Mouse (Mus musculus): ENCODE results near the gene Zdhhc19.
"Not testable (repeated sequence)": the region's sequence is repeated elsewhere in the genome, so short reads cannot be mapped to it uniquely, and the experiment has no call there.

The Zdhhc19 gene

DNA sequence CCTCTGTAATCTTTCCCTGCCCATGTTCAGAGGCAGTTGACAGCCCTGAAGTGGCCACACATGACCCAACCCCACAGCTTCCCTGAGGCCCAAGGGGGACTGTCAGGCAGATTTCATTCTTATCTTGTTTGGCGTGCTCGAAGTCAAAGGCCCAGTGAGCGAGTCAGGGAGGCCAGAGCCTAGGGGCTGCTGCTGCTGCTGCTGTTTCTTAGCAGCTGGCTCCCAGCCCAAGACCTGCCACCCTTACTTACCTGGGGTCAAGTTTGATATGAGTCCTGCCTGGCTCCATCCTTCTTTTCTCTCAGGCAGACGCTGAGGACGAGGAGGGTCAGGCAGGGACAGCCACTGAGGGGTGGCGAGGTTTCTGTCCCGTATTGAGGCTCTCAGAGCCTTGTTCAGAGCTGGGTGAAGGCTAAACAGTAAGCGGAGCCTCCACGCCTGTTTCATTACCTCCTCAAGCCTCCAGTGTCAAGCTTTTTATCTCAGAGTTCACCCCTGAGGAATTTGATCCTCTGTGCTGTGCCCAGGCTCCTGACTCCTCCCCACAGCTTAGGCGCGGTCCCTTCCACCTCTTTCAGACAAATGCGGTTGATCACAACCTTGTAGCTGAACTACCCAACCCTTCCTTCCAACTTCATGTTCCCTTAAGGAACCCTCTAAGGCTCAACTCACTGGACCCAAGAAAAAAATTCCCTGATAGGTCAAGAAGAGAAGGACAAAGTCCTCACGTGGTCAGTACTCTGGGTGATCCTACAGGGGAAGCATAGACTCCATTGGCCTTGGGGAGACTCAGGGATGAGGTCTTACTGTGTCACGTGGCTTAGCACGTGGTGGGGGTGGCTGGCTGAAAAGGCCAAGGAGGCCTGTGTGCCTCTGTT lies 8.6 kb upstream of the Zdhhc19 start, which contains the start of gene Slc51a:
Gene Slc51a, minus strand, starts transcription at position 646 of the 878 bp plus-strand sequence.
- DNase-seq, result no peak

DNA sequence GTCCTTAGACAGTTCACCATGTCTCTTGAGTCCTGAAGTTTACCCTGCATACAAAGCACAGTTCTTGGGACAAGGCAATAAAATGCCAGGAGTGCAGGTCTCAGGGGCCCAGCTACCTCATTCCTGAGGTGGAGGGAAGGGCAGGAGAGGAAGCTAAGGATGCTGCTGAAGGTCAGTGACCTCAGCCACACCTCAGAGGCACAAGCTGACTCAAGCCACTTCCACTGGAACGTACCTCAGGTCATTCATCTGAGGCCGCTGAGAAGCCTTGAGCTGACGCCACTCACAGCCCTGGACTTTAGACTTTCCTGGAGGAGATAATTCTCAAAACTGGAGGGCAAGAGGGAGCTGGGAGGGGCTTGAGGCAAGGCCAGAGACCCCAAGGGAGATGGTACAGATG lies 7.1 kb upstream of the Zdhhc19 start:
- no peak for DNase-seq

DNA sequence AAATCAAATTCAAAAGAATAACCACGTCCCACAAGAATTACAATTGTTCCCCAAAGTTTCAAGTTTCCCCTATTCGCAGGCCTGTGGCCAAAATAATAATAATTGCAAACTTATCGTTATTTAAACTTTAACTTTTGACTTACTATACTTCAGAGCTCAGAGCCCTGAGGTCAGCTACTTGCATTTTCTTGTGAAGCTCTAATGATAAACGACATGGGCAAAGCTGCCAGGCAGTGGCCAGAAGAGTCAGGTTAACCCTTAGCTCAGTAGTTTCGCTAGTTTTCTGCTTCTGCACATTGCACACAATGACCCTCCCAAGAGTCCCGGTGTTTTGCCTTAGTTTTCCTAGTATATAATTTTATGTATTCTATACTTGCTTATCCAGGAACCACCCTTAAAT lies 1.7 kb upstream of the Zdhhc19 start:
- DNase-seq, result not testable (repeated sequence)

DNA sequence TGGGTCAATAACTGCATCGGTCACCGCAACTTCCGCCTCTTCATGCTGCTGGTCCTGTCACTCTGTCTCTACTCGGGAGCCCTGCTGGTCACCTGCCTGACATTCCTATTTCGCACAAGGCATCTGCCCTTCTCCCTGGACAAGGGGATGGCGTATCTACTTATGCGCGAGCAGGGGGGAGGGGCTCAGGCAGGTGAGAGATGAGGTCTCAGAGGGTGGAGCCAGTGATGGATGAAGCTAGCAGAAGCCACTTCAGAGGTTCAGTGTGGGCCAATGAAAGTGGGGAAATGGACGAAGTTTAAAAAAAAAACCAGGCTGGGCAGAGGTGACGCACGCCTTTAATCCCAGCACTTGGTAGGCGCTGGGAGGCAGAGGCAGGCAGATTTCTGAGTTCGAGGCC lies 2.9 kb downstream of the Zdhhc19 start:
- DNase-seq, result no peak

DNA sequence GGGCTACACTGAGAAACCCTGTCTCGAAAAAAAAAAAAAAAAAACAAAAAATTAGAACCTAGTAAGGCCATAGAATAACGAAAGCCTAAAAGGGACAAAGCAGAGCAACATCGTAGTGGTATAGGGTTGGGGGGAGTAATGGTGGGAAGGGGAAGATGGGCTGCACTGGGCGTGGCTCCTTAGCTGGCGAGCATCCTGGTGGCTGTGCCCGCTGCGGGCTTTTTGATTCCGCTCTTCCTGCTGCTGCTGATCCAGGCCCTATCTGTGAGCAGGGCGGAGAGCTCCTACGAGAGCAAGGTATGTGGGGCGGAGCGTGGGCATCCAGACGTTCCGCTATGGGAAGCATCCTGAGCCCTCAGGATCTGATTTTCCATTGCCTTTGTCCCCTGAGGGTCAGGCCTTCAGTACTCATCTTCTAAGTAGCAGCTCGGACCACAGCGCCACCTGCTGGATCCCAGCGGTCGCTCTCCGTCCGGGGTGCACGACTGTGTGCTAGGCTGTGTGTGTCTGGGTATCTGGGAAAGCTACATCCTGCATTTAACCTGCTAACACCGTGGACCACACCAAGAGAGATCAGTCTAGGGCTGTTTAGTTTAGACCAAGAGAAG lies 3.5 kb downstream of the Zdhhc19 start:
- peak; percentile 90 for DNase-seq

DNA sequence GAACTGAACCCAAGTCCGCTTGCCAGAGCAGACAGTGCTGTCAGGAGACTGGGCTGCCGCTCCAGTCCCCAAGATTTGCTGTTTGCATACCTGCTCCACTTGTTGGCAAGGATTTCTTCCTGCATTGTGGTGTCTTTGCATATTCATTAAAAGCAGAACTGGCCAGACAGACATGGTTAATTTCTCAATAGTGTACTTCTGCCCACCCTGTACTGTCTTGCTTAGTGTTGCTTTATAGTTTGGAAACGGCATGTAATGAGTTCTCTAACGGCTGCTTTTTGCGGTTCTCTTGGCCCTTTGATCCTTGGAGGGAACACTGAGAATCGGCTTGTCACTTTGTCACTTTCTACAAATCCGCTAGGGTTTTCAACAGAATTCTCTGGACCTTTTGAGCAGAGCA lies 5.4 kb downstream of the Zdhhc19 start:
- DNase-seq, result no peak

DNA sequence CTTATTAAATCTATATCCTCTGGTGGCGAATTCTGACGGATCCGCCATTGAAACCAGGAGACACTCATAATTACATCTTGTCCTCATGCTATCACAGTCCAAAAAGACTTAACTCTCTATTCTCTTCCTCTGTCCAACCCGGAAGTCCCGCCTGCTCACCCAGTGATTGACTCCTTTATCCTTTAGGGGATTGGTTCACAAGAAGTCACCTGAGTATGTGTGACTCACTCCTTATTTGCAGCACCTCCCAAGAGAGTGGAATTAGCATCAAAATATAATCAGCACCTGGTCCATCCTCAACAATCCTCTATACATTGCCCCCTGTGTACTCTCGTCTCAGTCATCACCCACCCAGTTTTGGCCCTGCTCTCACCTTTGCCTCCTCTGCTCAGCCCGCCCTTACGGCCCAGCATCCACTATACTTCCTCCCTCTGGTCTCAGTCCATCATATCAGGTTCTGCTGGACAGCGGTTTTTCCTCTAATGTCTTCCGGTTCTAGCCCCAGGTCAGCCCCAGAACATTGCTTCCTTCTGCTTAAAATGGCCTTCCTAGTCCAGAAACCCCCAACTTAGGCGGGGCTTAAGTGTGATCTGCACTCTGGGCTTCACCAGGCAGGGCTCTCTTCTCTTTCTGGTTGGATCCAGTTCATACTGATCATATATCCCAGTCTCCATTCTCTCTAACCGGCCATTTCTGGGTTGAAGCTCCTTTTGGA lies 6.7 kb downstream of the Zdhhc19 start:
- no peak for DNase-seq

DNA sequence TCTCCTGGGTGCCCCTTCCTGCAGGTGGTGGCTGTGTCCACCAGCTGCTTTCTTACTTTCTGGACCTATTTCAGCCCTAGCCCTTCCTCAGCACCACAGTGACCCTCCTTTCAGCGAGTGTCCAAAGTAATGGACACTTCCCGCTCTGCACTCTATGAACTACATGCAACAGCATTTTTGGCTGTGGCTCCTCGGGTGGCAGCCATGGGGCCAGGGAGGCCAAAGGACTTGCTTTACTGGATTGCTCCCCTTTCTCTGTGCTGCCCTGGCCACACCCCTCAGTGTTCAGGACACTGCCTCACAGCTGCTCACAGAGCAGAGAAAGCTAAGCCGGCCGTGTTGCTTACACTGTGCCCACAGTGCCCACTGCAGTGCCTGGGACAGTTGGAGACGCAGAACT lies 7.6 kb downstream of the Zdhhc19 start:
- DNase-seq, result no peak

DNA sequence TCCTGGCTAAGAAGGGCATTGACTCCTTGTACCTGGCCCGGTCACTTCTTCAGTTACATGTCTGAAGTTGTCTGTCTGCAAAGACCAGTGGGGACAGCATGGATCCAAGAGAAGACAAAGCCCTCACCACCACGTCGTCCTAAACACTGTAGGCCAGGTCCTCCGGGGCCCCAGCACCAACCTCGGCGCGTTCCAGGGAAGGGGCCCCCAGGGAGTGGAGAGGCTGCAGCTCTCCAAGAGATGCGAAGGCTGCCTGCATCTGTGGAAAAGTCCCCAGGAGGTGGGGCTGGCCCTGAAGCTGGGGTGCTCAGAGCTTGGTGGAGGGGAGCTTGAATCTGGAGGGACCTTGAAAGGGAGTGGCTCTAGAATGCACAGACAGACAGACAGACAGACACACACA lies 10.2 kb downstream of the Zdhhc19 start:
- DNase-seq, result no peak

DNA sequence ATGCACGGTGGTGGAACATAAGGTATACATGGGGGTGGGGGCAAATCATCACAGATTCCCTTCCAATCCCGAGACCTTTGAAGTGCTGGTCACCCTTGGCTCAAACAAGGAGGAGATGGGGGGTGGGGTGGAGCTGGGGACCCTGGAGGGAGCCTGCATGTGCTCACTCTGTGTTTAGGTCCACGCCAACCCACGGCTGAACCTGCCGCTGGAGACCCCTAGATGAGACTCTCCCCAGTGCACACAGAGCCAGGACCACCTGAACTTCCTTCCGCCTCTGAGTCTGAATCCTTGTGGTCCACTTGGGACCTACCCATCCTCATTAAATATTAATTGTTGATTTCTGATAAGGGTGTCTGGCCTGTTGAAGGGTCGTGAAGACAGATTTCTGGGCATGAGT lies 10.8 kb downstream of the Zdhhc19 start:
- DNase-seq, result no peak

DNA sequence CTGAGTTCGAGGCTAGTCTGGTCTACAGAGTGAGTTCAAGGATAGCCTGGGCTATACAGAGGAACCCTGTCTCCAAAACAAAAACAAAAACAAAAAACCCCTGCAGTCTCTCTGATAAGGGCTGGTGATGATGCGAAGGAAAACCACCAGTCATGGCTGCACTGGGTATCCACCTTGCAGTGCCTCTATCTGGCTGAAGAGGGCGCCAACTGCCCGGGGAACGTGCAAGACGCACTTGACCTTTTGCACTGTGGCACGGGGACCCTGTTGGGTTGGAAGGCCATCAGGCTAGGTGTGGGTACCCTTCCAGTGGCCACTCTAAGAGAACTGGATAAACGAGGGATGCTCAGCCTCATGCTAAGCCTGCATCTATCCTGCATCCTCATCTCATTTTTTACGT lies 11.3 kb downstream of the Zdhhc19 start:
- peak; percentile 85 for DNase-seq

DNA sequence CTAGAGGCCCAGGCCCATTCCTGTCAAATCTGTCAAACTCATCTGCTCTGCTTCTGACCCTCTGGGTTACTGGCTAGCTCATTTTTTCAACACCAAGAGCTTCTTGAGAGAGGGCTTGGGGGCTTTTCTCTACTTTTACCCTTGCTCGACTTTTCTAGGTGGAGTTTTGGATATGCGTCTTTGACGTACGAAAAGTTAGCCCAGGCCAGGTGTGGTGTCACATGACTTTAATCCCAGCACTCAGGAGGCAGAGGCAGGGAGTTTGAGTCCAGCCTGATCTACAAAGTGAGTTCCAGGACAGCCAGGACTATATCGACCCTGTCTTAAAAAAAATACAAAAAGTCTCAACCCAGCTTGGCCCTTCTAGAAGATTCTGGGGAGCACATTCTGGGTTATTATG lies 12.0 kb downstream of the Zdhhc19 start:
- no peak for DNase-seq

DNA sequence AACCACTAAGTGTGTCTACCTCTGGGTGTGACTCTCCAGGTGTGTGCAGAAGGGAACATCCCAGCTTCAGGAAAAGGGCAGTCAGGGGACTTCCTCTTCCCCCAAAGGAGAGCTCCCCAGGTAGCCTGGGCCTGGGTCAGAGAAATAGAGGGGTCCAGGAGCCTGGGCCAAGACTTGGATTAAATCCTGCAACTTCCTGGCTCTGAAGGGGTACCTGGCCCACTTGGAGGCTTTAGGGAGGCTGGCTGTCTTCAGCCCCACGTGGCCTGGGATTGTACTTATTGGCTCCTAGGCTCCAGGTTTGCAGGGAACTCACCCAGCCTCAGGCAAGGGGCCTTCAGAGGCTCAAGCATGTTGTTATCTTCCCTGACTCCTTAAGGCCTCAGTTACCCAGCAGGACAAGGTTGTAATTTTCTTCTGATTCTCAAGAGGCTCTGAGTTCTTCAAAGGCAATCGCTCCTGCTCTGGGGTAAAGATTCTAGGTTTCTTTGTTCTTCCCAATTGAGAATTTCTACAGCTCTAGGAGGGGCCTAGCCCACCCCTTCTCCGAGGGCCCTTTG lies 12.5 kb downstream of the Zdhhc19 start:
- DNase-seq, result no peak

DNA sequence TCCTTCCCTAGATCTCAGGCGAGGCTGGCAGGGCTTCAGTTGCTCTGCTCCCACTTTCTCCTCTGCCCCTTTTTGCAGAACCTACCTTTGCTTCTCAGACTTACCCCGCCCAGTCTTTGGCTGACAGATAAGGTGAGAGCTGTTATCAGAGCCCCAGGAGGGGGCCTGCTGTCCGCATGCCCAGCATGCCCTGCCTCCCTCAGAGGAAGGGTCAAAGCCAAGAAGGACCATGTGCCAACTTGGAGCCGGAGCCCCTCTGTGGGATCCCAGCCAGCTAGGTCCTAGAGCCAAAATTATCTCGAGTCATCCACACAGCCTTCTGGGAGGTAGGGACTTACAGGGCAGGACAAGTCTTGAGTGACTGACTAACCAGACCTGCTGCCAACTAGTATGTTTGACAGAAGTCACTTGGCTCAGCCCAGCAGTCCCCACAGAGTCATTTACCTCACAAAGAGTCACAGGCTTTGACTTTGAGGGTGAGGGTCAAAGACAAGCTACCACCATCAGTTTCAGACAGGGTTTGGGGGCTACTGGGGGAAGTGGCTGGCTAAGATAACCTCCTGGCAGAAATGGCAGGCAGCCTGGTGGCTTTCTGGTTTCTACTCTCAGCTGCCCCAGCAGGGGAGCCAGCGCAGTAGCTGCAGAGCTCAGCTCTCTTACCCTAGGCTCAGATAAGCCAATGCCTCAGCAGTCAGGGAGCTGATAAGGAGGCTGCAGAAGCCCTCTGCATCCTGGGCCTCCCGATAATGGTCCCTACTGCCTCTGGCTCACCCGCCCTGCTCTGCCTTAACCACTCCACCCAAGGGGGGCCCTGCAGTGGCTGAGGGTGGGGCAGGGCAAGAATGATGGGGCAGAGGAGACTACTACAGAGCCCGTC lies 13.2 kb downstream of the Zdhhc19 start:
- peak; percentile 47 for DNase-seq

DNA sequence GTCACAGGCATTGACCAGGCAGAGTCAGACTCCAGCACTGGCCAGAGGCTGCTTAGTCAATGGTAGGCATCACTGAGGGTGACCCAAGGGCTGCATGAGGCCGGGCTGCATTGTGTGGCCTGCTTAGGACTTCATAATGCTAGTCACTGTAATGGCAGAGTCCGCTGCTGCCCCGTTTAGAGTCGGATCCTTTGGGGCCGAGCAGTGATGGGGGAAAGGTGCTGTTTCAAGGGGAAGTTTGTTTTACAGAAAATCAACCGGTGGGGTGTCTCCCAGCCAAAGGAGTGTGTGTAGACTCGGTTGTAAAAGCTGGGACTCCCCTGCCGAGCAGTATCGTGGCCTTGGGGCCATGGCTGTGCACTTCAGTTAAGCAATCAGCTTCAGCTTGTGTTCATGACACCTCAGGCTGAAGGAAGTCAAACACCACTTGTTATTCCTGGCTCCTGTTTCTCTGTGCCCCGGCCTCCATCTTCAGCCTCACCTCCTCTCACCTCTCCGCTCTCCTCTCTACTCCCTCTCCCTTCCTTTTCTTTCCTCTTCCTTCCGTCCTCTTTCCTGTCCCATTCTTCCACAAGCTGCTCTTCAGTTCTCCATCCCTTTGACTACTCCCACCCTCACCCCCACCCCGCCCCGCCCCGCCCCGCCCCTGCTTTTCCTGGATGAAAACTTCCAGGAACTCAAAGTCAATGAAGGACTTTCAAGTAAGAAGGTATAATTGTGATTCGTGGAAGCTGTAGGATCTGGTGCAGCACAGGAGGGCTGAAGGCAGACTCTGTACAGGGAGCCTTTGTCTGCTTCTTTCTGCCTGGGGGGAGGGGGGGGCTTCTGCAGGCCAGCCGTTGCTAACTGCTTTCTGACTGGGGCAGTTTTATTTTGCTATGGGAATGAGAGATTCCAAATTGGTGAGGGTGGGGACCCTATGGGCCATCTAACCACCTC lies 14.6 kb downstream of the Zdhhc19 start:
- DNase-seq, result no peak

DNA sequence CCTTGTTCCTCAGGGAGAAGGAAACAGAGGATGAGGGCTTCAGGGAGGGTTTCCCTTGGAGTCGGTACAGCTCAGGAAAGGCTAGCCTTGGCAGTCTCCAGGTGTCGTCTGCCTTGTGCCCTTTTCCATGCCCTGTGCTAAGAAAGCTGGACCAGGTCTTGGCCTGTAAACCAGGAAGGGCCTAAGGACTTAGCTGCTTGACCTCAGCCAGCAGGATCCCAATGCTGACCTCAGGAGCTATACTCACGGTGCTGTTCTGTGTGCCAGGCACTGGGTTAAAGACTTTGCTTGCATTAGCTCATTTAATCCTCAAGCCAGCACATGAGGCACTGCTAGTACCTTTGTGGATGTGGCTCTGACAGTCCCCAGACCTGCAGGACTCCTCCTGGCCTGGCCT lies 15.3 kb downstream of the Zdhhc19 start:
- DNase-seq, result no peak

DNA sequence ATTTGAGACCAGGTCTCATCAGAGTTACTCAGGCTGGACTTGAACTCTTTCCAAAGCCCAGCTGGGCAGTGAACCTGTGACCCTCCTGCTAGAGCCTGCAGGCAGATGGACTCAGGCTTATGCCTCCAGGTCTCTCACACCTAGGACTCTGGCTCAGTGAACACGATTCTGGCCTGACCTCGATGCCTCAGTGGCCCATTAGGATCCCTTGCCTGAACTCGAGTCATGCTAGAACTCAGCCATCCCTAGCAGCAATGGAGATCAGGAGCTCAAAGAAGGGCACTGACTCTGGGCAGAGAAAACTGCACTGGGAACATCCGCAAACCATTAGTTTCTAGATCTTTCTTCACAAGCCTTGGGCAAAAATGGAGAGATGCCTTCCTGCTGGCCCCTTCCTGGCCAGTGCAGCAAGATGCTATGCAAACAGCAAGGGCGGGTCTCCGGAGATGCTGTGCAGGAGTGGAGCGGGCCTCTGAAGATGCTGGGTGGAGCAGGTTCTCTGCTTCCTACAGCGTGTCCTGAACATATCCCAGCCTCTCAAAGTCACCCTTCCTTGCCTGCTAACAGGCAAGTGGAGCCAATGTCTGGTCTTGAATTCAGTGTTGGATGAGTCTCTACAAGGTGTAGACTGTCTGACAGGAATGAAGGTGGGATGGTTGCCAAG lies 15.9 kb downstream of the Zdhhc19 start:
- DNase-seq, result no peak

DNA sequence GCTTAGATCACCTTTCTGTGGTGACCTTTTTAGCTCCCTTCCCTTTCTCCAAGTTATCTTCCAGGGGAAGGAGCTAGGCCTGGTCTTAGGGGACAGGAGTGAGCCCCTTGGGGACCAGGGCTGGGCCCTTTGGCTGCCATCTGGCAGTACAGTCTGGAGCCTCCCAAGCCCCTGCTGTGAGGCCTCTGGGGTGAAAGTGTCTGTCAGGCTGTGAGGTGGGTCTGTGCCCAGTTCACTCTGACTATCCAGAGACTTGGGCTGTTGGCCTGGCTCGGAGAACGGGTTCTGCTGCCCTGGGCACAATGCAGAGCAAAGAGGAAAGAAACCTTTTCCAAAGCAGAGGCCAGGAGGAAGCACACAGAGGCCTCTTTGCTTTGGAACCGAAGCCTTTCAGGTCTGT lies 16.9 kb downstream of the Zdhhc19 start:
- DNase-seq, result no peak

DNA sequence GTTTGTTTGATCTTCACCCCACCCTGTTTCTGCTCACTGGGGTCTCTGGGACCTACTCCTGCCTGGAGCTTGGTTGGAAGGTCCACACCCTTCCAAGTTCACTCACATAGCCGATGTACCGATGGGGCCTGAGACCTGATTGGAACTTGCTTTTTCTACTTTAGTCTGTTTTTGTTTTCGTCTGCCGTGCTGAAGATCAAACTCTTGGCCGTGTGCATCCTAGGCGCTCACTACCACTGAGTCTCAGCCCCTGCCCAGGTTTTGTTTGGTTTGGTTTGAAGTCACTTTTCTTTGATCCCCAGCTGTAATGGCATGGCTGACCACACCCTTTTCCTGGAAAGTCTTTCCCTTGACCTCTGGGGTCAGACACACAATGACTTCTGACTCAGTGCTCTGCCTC lies 17.3 kb downstream of the Zdhhc19 start:
- no peak for DNase-seq

DNA sequence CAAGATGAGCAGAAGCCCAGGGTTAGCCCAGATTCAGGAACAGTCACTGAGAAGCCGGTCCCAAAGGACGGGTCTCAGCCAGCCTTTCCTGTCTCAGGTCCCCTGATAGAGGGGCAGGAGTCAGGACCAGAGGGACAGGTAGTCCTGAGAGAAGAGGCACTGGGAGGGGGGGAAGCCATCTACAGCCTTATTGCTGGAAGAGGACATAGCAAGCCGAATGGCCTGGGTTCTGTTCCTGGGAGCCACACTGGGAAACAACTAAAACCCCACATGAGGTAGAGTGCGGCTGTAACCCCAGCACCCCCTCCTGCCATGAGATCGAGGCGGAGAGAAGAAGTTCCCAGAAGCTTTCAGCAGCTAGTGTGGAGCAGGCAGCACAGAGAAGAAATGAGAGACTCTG lies 17.9 kb downstream of the Zdhhc19 start:
- DNase-seq, result no peak
